Mouse (Mus musculus): ENCODE measurements at regions not wholly inside any gene's neighbourhood (a gene's known extent, or its start where the extent isn't known, plus 50 kb on each side); places are given as distances from the start of the nearest gene placed in this dataset.
"Not testable (repeated sequence)": the region's sequence is repeated elsewhere in the genome, so short reads cannot be mapped to it uniquely, and the experiment has no call there.

GRCm38 (mm10) chr8:5523281-5523680, 418.1 kb upstream of the Slc10a2 start:
- DNase-seq: no peak

GRCm38 (mm10) chr8:5495861-5496260, 390.7 kb upstream of the Slc10a2 start:
- DNase-seq: no peak

DNA sequence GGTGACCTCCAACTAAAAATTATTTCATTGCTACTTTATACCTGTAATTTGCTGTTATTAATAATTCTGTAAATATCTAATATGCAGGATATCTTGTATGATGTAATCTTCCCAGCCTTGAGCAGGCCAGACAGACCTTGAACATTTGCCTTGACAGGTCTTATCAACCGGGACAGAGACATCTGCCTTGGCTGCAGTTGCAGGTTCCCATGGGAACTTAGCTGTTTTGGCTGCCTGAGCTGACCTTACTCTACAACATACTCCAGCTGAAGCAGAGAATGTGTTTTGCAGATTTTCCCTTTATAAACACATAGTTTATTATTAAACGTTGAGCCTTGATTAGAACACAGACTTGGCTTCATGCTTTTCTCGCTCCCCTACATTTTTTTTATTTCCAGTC, 385.3 kb upstream of the Slc10a2 start:
- no peak for DNase-seq

DNA sequence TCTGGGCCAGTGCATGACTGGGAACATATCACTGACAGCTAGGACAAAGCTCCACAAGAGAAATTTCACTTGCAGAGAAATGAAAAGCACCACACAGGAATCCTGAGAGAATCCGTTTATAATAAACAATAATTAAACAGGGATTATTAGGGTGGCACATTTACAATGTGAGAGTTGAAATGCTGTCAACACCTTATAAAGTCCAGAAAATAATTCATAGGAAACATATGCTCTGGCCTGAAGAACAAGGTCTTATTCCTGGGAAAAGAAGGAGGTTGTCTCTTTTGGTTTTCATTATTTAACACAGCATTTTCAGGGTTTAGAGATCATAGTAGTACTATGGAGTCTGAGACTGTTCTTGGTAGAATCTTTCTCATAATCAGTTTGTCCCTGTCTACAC, 377.8 kb upstream of the Slc10a2 start:
- DNase-seq: no peak

DNA sequence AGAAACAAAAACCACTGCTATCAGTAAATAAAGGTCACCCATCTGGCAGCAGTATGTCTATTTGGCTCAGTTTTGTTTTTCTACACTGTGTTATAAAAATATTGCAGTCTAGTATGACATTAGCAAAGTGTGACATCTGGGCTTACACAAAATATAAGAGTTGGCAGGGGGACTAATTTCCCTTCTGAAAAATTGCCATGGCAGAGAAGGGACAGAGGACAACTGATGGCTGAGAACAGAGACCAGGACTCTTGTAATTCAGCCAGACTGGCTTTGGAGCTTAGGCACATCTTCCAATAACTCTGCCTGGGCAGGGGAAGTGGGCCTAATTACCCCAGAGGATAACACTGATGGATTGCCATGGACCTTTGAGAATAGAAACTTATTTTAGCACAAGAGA, 367.8 kb upstream of the Slc10a2 start:
- DNase-seq: no peak

DNA sequence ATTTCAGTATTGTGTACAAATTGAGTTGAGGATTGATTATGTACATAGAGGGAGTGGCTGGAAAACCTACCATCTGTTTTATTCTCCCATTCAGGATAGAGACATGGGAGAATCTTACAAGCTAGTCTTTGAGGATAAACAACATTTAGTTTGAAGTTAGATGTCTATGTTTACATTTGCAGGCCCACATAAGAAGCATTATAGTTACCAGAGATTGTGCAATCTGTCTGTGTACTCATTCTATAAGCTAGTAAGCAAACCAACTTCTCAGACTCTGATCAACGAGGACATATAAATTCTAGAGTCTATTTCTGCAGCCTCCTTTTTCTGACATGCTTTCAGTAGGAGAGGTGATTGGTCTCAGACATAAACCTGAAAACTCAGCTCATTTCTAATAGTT, 367.4 kb upstream of the Slc10a2 start:
- DNase-seq: no peak

GRCm38 (mm10) chr8:5457619-5458018, 352.5 kb upstream of the Slc10a2 start:
- DNase-seq: no peak

DNA sequence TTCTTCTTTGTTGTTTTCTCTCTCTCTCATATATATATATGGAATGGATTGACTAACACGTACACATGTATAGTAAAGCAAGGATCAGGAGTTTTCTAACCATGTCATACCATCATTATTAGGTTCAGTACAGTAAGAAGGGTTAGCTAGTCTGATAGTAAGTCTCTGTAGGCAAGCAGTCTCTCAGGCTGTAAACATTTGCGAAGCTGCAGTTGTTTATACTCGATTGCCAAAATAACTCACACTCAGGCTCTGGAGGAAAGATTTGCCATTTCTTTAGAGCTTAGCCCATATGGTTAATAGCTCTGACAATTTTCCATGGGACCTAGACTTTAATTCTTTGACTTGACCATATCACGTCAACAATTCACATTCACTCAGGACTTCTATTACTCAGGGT, 348.3 kb upstream of the Slc10a2 start:
- DNase-seq: no peak

DNA sequence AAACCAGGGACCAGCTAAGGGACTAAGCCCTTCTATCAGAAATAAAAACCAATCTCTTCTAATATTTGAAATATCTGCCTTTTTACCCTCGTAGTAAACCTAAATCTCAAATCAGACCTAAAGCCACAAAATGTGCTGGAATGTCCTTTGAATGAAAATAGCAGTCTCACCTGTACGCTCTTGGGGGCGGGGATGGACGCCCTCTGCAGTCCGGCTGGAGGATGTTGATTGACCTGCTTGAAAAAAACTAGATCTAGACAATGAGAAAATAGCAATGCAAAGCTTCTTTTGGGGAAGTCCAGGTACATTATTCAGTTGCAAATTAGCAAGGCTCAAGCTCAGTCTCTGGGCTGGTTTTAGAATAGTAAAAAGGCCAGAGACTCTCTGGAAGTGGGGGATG, 337.1 kb upstream of the Slc10a2 start:
- DNase-seq: not testable (repeated sequence)

GRCm38 (mm10) chr8:5440404-5440803, 335.3 kb upstream of the Slc10a2 start:
- not testable (repeated sequence) for DNase-seq

GRCm38 (mm10) chr8:5439054-5439453, 333.9 kb upstream of the Slc10a2 start:
- DNase-seq: no peak

GRCm38 (mm10) chr8:5428303-5428971, 323.3 kb upstream of the Slc10a2 start:
- DNase-seq: no peak

GRCm38 (mm10) chr8:5416841-5417240, 311.7 kb upstream of the Slc10a2 start:
- DNase-seq: not testable (repeated sequence)

GRCm38 (mm10) chr8:5384851-5385250, 279.7 kb upstream of the Slc10a2 start:
- DNase-seq: no peak

DNA sequence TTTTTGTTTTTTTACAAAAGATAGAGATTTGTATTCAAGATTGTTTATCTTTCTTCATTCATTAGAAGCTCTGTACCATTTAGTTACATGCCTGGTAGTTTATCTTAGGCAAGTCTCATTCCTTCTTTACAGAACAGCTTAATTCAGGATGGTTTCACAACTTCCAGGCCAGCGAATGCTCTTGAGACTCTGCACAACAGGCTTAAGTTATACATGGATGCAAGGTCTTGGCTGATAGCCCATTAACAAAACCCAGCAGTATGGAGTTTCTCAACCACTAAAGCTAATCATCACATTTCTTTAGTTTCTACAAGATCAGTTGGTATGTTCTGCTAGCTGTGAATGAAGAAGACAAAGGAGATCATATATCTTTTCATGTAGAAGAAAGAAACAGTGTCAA, 272.9 kb upstream of the Slc10a2 start:
- DNase-seq: no peak

GRCm38 (mm10) chr8:5339953-5340352, 234.8 kb upstream of the Slc10a2 start:
- no peak for DNase-seq

GRCm38 (mm10) chr8:5314594-5314993, 209.4 kb upstream of the Slc10a2 start:
- no peak for DNase-seq

DNA sequence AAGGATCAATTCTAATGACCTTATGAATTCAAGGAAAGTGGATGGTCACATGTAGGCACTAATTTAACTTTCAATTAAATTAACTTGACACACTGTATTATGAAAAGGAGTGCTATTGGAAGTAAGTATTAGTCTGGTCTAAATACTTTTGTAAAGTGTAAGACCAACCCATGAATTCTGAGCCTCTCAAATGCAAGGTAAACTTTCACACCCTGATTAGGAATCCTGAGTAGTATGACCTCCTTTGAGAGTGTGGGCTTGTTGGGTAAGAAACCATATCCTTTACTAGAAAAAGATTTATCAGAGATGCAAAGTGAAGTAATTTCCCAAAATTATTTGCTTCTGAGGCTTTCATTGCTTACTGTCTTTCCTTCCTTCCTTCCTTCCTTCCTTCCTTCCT, 194.8 kb upstream of the Slc10a2 start:
- no peak for DNase-seq

- DNase-seq: no peak
Measured at GRCm38 (mm10) chr8:5297190-5297589, 192.0 kb upstream of the Slc10a2 start.

DNA sequence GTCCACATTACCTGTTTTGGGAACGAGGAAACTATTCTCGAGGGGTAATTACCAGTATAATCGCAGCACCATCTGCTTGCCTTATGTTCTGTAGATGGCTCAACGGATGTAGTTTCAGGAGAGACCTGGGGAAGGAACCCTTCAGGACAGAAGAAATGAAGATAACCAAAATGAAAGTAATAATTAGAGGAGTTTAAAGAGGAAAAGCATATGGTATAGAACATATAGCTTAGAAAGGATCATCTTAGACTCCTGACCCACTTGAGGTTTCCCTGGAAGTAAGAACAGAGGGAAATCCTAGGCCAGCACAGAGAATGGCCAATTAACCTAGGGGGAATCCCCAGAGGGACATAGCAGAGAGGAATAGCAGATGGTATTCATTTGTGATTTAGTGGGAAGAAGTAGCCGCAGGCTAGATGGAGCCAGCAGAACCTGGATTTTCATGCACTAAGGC, 180.6 kb upstream of the Slc10a2 start:
- no peak for DNase-seq

DNA sequence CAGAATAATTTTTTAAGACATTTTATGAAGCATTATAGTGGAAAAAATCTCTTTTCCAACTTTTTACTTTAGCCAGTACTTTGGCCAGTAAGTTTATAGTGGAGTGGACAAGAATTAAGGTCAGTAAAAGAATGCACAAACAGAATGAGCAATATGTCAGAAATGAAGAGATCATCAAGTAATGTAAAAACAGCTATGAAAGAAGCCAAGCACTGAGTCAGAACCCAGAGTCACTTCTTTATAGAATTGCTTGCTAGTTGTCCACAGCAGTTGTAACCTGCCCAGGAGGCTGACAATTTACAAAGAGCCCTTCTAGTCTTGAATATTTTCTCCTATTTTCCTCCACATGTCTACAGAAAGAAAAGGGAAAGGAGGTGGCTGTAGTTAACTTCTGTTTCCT, 178.6 kb upstream of the Slc10a2 start:
- DNase-seq: no peak

- no peak for DNase-seq
Measured at GRCm38 (mm10) chr8:5262316-5262715, 157.2 kb upstream of the Slc10a2 start.

DNA sequence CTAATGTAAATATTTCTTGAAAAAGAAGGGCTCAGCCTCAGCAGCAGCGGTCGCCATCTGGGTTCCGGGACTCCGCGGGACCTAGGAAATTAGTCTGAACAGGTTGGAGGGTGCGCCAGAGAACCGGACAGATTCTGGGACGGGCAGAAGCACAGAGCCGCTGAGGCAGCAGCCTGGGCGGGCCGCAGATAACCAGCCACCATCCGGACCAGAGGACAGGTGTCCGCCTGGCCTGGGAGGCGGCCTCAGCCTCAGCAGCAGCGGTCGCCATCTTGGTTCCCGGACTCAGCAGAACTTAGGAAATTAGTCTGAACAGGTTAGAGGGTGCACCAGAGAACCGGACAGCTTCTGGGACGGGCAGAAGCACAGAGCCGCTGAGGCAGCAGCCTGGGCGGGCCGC, 136.7 kb upstream of the Slc10a2 start:
- DNase-seq: peak; percentile 6

All from layer of hippocampus, adult 9-11 months (tissue).